Mouse (Mus musculus): ENCODE measurements at regions not wholly inside any gene's neighbourhood (a gene's known extent, or its start where the extent isn't known, plus 50 kb on each side); places are given as distances from the start of the nearest gene placed in this dataset.

DNA sequence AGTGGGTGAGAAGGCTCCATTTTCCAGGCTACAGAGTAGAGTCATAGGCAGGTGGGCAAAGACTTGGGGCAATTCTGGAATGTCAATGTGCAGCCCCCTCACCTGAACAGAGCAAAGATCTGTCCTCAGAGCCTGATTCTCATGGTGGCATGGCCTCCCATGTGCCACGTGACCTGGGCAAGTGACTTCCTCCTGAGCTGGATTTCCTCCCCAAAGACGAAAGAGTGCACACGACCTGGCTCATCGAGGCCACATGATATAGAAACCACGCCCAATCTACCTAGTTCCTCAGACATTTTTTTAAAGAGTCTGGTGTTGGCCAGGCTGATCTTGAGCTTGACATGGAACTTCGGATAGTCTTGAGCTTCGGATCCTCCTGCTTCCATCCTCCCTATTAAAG, 139.5 kb upstream of the Tle3 start:
- Histone ChIP-seq H3K9ac (no peak overlapping the region), H3K36me3 (ENCODE audit: insufficient read depth) (no peaks in the 10 kb centered on the region), H3K27ac (ENCODE audit: low read depth, low read length) (no peak overlapping the region), H3K4me2 (ENCODE audit: low read depth) (no peak overlapping the region), H3K4me3 (ENCODE audit: low read depth, low read length) (no peak overlapping the region), H3K4me1 (ENCODE audit: insufficient read depth) (peaks cover 6% of the 10 kb centered on the region; the same call in 1 of the 2 replicates), H3K27me3 (ENCODE audit: insufficient read depth, low read length) (no peaks in the 10 kb centered on the region), H3K9me3 (ENCODE audit: low read length) (no peaks in the 10 kb centered on the region)
- 97% methylated on average over 7 of the region's 7 CpGs for WGBS
- ATAC-seq, result no peak
- no peak for DNase-seq
- TF ChIP-seq CTCF (IDR thresholded peaks at IDR 0.05; ENCODE audit: low read depth), result no peak

DNA sequence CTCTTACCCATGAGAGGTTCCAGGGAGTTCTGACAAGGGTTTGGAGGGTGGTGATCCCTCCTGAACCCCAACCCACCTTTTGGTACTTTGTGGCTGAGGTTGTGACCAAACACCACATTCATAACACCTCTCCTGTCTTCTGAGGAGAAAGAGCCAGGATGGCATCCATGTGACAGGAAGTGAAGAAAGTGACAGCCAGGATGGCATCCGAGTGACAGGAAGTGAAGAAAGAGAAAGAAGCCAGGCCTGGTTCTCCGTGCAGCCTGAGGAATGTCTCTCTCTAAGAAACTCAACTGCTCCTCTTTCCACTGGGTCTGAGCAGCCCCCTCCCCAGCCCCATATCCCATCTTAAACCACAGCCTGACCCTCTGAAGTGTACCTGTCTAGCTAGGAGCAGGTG, 138.9 kb upstream of the Tle3 start:
- Histone ChIP-seq H3K4me3 (ENCODE audit: low read depth, low read length) (no peak overlapping the region), H3K9me3 (ENCODE audit: low read length) (no peaks in the 10 kb centered on the region), H3K27ac (ENCODE audit: low read depth, low read length) (no peak overlapping the region), H3K27me3 (ENCODE audit: insufficient read depth, low read length) (no peaks in the 10 kb centered on the region), H3K36me3 (ENCODE audit: insufficient read depth) (no peaks in the 10 kb centered on the region), H3K4me2 (ENCODE audit: low read depth) (no peak overlapping the region), H3K4me1 (ENCODE audit: insufficient read depth) (peaks cover 3% of the 10 kb centered on the region; the same call in 1 of the 2 replicates), H3K9ac (no peak overlapping the region)
- ATAC-seq (no peak), DNase-seq (no peak)
- WGBS, result 80% methylated on average over 2 of the region's 2 CpGs
- no peak for TF ChIP-seq CTCF (IDR thresholded peaks at IDR 0.05; ENCODE audit: low read depth)

DNA sequence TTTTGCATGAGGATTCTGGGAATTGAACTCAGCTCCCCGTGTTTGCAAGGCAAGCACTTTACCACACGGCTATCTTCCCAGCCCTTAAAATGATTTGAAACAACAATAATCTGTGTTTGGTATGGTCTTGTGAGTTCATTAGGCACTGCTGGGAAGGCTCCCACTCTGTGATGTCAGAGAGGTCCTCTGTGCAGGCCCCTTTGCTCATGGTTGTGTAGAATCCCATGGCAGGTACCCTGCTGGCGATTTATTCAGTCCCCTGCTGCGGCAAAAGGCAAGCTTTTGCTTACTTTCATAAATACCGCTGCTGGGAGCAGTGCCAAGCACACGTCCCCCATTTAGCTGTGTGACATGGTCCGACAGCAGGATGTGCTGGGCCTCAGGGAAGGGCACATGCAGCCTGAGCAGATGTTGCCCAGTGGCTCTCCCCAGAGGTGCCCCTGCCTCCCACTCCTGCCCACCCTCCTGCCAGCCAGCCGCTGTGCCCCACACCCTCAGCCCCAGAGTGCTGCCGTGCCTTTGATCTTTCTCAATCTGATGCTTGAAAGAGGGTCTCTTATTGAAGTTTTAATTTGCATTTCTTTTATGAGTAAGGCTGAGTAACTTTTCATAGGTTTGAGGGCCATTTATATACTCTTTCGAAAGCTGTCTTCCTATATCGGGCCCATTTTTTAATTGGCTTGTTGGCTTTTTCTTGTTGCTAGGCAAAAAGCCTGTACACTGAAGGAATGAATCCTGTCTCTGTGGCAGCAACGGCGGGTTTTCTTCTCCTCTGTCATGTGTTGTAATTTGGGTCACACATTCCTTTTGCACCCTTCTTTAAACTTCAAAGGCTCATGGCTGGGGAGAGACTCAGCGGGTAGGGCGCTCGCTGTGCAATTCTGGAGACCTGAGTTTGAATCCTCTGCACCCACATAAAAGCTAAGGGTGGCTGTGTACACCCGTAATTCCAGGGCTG, 136.2 kb upstream of the Tle3 start:
- no peak for DNase-seq
- 9% methylated on average over 17 of the region's 17 CpGs for WGBS

DNA sequence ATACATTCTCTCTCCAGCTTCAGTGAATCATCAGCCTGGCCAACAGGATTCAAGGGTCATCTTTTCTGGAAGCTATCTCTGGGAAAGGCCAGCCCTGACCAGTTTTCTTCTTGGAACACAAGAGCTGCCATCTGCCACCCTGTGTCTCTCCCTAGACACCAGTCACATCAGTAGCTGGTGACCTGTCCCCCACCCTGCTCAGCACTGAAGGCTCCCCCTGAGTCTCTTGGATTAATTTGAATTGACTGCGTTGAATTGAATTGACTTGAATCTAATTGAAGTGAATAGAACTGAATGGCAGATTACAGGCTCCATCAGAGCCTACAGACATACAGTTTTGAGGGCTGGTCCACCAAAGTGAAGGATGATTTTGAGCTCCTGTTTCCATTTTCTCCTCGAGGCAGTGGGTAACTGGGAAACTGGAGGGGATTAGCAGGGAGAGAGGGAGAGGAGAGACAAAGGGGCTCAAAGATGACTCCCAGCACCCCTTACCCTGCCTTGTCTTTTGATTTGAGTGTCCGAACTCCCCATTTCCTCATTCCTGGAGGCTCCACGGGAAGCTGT, 133.4 kb upstream of the Tle3 start:
- Histone ChIP-seq H3K36me3 (ENCODE audit: insufficient read depth) (no peaks in the 10 kb centered on the region), H3K4me2 (ENCODE audit: low read depth) (no peak overlapping the region), H3K27ac (ENCODE audit: low read depth, low read length) (no peak overlapping the region), H3K4me3 (ENCODE audit: low read depth, low read length) (no peak overlapping the region), H3K9ac (no peak overlapping the region), H3K9me3 (ENCODE audit: low read length) (no peaks in the 10 kb centered on the region), H3K4me1 (ENCODE audit: insufficient read depth) (no peaks in the 10 kb centered on the region), H3K27me3 (ENCODE audit: insufficient read depth, low read length) (no peaks in the 10 kb centered on the region)
- 26% methylated on average over 4 of the region's 4 CpGs for WGBS
- ATAC-seq, result no peak
- no peak for TF ChIP-seq CTCF (IDR thresholded peaks at IDR 0.05; ENCODE audit: low read depth)
- DNase-seq, result no peak

More for the DNA sequence above, 136.2 kb upstream of the Tle3 start:
- no peak overlapping the region for H3K4me3 ChIP-seq (ENCODE audit: low read depth, low read length)
- no peaks in the 10 kb centered on the region for H3K4me1 ChIP-seq (ENCODE audit: insufficient read depth)
- no peak overlapping the region for H3K4me2 ChIP-seq (ENCODE audit: low read depth)
- no peaks in the 10 kb centered on the region for H3K27me3 ChIP-seq (ENCODE audit: insufficient read depth, low read length)
- ATAC-seq, result peak; percentile 66
- H3K9me3 ChIP-seq (ENCODE audit: low read length), result no peaks in the 10 kb centered on the region
- H3K27ac ChIP-seq (ENCODE audit: low read depth, low read length), result no peak overlapping the region
- no peak for TF ChIP-seq CTCF (IDR thresholded peaks at IDR 0.05; ENCODE audit: low read depth)
- H3K36me3 ChIP-seq (ENCODE audit: insufficient read depth), result no peaks in the 10 kb centered on the region
- no peak overlapping the region for H3K9ac ChIP-seq

DNA sequence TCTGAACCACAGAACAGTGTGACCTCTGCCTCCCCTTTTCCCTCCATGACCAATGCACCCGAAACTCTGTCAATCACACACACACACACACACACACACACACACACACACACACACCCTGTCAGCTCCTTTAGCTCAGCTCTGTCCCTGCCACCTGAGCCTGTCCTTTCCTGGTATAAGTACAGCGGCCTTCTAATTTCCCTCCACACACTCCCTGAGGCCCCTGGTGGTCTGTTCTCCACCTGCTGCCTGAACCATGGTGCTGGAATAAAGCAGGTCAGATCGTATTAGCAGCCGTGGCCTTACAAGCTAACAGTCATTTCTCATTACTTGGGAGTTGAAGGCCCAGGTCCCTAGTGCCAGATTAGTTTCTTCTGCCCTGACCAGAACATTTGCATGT, 132.8 kb upstream of the Tle3 start:
- no peak for TF ChIP-seq CTCF (IDR thresholded peaks at IDR 0.05; ENCODE audit: low read depth)
- no peak overlapping the region for H3K9ac ChIP-seq
- H3K27me3 ChIP-seq (ENCODE audit: insufficient read depth, low read length), result no peaks in the 10 kb centered on the region
- no peaks in the 10 kb centered on the region for H3K36me3 ChIP-seq (ENCODE audit: insufficient read depth)
- no peak for ATAC-seq
- no peak overlapping the region for H3K4me3 ChIP-seq (ENCODE audit: low read depth, low read length)
- H3K4me1 ChIP-seq (ENCODE audit: insufficient read depth), result no peaks in the 10 kb centered on the region
- H3K9me3 ChIP-seq (ENCODE audit: low read length), result no peaks in the 10 kb centered on the region
- H3K27ac ChIP-seq (ENCODE audit: low read depth, low read length), result no peak overlapping the region
- DNase-seq, result no peak
- WGBS, result 74% methylated on average over 4 of the region's 4 CpGs
- H3K4me2 ChIP-seq (ENCODE audit: low read depth), result no peak overlapping the region

DNA sequence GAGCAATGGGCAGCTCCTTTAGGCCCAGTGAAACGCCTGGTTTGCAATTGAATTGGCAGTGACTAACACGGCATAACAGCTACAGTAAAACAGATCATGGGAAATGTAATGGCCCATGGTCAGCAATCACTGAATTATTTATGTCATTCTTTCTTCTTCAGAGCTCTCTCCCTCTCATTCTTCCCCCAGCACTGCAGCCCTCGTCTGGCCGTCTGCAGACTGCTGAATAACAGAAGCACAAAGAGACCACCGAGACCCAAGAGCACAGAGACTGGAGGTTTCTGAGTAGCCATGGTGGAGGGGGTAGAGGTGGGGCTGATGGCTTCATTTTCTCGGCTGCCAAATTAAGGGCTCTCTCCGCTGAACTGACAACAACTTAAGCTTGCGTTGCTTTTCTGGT, 130.7 kb upstream of the Tle3 start:
- Histone ChIP-seq H3K4me1 (ENCODE audit: insufficient read depth) (no peaks in the 10 kb centered on the region), H3K9me3 (ENCODE audit: low read length) (peaks cover 5% of the 10 kb centered on the region; the same call in 1 of the 2 replicates), H3K27me3 (ENCODE audit: insufficient read depth, low read length) (no peaks in the 10 kb centered on the region), H3K4me2 (ENCODE audit: low read depth) (no peak overlapping the region), H3K9ac (no peak overlapping the region), H3K36me3 (ENCODE audit: insufficient read depth) (no peaks in the 10 kb centered on the region), H3K4me3 (ENCODE audit: low read depth, low read length) (no peak overlapping the region), H3K27ac (ENCODE audit: low read depth, low read length) (no peak overlapping the region)
- no peak for TF ChIP-seq CTCF (IDR thresholded peaks at IDR 0.05; ENCODE audit: low read depth)
- WGBS, result 22% methylated on average over 8 of the region's 8 CpGs
- ATAC-seq (peak; percentile 32; the same call in 1 of the 2 replicates), DNase-seq (no peak)

Measured in forebrain, postnatal 0 days (tissue).